Mouse (Mus musculus) 3T3-L1 (cell line): ENCODE measurements at regions not wholly inside any gene's neighbourhood (a gene's known extent, or its start where the extent isn't known, plus 50 kb on each side); places are given as distances from the start of the nearest gene placed in this dataset.
A peak's percentile ranks its signal among the peaks of the same experiment; 100 is the strongest.

ENCODE experiments used
- DNase-seq: peaks from one replicate; pipeline ENCODE4 v3.0.0-alpha.2; 2015; ENCODE audit warnings: low read depth, low spot score

GRCm38 (mm10) chr17:14764796-14765195 is 70.8 kb upstream of the Thbs2 start:
- DNase-seq: no peak

DNA sequence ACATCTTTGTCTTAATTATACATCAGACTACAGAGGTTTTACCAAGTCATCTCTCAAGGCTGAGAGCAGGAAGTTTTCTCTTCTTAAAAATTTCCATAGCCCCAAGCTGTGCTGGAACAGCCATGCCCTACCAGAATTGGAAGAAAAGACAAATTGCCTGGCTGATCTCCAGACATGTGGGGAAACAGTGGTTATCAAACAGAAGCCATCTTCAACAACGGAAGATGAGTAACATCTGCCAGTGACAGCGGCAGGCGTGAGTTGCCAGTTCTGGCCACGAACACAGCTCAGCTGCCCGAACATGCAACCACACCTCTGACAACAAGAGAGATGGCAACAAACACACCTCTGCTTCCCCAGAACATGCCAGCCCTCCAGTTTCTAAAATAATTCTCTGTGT is 59.1 kb upstream of the Thbs2 start:
- DNase-seq: peak; percentile 95

DNA sequence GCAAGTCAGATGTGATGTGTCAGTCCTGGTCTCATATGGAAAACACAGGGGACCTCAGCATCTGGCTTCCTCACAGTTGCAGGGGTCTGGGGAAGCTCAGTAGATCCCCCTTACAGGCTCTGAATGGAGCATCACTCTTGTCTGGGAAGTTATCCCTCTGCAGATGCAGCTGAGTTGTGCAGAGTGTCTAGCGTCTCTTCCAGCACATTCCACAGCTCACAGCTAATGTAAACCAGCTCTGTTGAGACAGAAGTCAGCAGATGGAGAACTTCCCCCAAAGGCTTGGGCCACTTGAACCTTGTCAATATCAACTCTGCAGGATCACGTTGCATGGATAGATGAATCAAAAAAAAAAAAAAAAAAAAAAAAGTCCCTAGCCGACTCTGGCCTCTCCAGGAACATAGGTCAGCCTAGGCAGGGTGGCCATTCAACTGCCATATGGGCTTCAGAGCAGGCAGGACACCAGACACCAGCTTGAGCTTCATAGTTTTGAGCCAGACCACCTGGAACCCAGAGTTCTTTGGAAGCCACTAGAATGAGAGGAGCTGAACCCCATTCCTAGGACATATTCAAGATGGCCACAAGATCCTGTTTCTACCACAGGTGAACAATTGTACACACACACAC is 56.6 kb upstream of the Thbs2 start:
- peak; percentile 29 for DNase-seq

DNA sequence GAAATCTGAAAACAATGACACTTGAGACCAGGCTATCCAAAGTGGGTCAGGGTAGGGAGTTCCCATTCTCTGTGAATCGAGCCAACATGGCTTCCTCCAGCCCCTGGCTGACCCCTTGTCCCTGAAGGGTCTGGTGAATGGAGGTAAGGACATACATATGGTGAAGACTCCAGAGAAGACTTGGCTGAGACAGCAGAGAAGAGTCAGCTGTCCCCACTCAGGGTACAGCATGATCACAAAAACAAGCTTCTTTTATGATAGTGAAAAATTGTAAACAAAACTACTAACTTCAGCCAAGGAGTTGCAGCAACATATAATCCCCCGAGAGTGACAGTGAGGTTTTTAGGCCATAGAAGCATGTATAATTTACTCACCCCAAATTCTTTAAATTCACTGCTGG is 55.2 kb upstream of the Thbs2 start:
- no peak for DNase-seq

DNA sequence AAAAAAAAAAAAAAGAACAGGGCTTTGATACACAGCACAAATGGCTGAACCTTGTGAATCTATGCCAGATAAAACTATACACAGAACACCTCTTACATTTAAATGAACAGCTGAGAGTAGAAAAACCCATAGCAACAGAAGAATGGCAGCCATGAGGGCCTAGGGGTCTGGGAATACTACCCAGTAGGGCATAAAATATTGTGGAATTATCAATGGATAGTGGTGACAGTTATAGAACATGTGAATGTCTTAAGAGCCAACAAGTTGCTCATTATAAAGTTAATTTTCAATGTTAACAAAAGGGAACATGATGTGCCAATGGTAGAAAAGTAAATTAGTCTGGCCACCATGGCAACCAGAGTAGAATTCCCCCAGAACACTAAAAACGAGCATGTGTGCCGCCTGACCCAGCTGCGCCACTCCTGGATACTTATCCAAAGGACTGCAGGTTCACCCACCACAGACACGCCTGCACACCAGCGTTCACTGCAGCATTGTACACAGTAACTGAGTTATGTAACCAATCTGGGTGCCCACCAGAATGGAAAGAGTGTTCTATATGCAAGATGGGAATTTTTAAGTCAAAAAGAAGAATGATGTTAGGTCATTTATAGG is 53.3 kb upstream of the Thbs2 start:
- DNase-seq: no peak

DNA sequence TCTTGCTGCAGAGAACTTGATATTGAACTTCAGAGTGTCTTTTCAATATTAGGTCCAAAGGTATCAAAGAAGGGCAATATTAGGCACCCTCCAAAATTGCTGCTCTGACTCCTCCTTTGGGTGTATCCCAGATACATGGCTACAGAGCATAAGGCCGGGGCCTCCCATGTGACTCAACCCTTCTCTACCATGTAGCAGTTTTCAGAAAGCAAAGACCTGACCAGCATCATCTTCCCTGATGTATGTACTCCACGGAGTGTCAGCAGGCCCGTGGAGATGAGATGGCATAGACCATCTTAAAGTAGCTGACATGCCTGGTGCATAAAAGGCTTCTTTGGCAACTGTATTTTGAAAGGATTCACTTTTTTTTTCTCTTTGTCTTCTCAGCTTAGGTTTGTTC is 51.5 kb upstream of the Thbs2 start:
- no peak for DNase-seq

- no peak for DNase-seq
These were observed 50.0 kb upstream of the Thbs2 start for GRCm38 (mm10) chr17:14744010-14744409.
